Mouse (Mus musculus) liver, postnatal 0 days (tissue): ENCODE results near the gene Trabd2b. TPM values are rescaled to one million over a fixed set of nuclear protein-coding genes. Genes with fewer than 3 reads are reported as not detected.

Experiments used
- ATAC-seq: fragments of 200-750 bp; cut with Nextera tagmentation; 2 replicates; pipeline ENCODE4 v1.8.0; 2017; ENCODE audit warnings: mild to moderate bottlenecking, moderate library complexity
- DNase-seq: peaks from one replicate; pipeline ENCODE4 v3.0.0-alpha.2; 2016
- H3K27ac ChIP-seq: fragments of 300-500 bp; sonication (generic); 2 replicates; pipeline ENCODE4 v1.5.1; 2014; ENCODE audit warnings: antibody characterized with exemption, moderate library complexity, mild to moderate bottlenecking, low read depth
- H3K27me3 ChIP-seq: fragments of 300-500 bp; sonication (generic); 2 replicates; pipeline ENCODE4 v1.6.1; 2014; ENCODE audit warnings: low read length, control low read depth, mixed read lengths; ENCODE audit not compliant: insufficient read depth
- H3K36me3 ChIP-seq: fragments of 300-500 bp; sonication (generic); replicated peaks from 2 replicates; pipeline ENCODE4 v1.6.1; 2014; ENCODE audit warnings: mild to moderate bottlenecking, control low read depth, low read length, moderate library complexity, mixed read lengths; ENCODE audit not compliant: insufficient read depth
- H3K4me1 ChIP-seq: fragments of 300-500 bp; sonication (generic); 2 replicates; pipeline ENCODE4 v1.6.1; 2014; ENCODE audit warnings: antibody characterized with exemption, mild to moderate bottlenecking, control low read depth; ENCODE audit not compliant: insufficient read depth
- H3K4me2 ChIP-seq: fragments of 300-500 bp; sonication (generic); 2 replicates; pipeline ENCODE4 v1.6.1; 2014; ENCODE audit warnings: low read depth, mild to moderate bottlenecking, low read length, moderate library complexity, mixed read lengths
- H3K4me3 ChIP-seq: fragments of 300-500 bp; sonication (generic); 2 replicates; pipeline ENCODE4 v1.5.1; 2014; ENCODE audit warnings: low read depth, low read length
- H3K9ac ChIP-seq: fragments of 300-500 bp; sonication (generic); replicated peaks from 2 replicates; pipeline ENCODE4 v1.6.1; 2014; ENCODE audit warnings: mild to moderate bottlenecking, moderate library complexity
- H3K9me3 ChIP-seq: fragments of 300-500 bp; sonication (generic); 2 replicates; pipeline ENCODE4 v1.6.1; 2016; ENCODE audit warnings: mild to moderate bottlenecking, control low read depth, low read length, mixed read lengths
- CTCF ChIP-seq: sonication (generic); IDR thresholded peaks from 2 replicates; pipeline ENCODE4 v1.5.1; 2016; ENCODE audit warnings: antibody characterized with exemption, low read depth
- EP300 ChIP-seq: IDR thresholded peaks from 2 replicates; pipeline ENCODE4 v1.6.1; 2016; ENCODE audit warnings: antibody characterized with exemption, low read depth, mild to moderate bottlenecking
- WGBS: fragments of 180-500 bp; shearing (Covaris S2); extraction: QIAGEN DNeasy Blood & Tissue Kit; methylation state at CpG from one replicate; pipeline ENCODE4 v1.1.7; 2014; ENCODE audit not compliant: insufficient replicate concordance; 5-methylcytosine and 5-hydroxymethylcytosine counted together
- polyA plus RNA-seq: library from polyadenylated mRNA; unstranded; fragments of >200 nt; fragmentation: Nextera tagmentation; extraction: Ambion mirVana; gene quantifications from 2 replicates; pipeline ENCODE4 v1.2.1, GENCODE M21; 2015

Gene Trabd2b
- polyA plus RNA-seq, 1 experiment from 2014 or later, result 0.06 TPM

- Histone ChIP-seq H3K27ac (no peak overlapping the region), H3K9ac (no peak overlapping the region), H3K27me3 (no peaks in the 10 kb centered on the region), H3K4me1 (no peaks in the 10 kb centered on the region), H3K36me3 (no peaks in the 10 kb centered on the region), H3K9me3 (no peaks in the 10 kb centered on the region), H3K4me3 (no peak overlapping the region), H3K4me2 (no peak overlapping the region)
- TF ChIP-seq CTCF (no peak), EP300 (no peak)
- 69% methylated on average over 5 of the region's 5 CpGs for WGBS
- DNase-seq, result no peak
- ATAC-seq, result no peak
These were observed 117.0 kb downstream of the Trabd2b start for GRCm38 (mm10) chr4:114523335-114524188.

GRCm38 (mm10) chr4:114531591-114531990 is 125.1 kb downstream of the Trabd2b start:
- DNase-seq (no peak), ATAC-seq (no peak)
- 67% methylated on average over 6 of the region's 6 CpGs for WGBS
- H3K4me2 ChIP-seq, result no peak overlapping the region
- TF ChIP-seq CTCF, result no peak
- no peak for TF ChIP-seq EP300
- no peak overlapping the region for H3K27ac ChIP-seq
- no peaks in the 10 kb centered on the region for H3K36me3 ChIP-seq
- no peaks in the 10 kb centered on the region for H3K27me3 ChIP-seq
- H3K9me3 ChIP-seq, result no peaks in the 10 kb centered on the region
- H3K9ac ChIP-seq, result no peak overlapping the region
- H3K4me3 ChIP-seq, result no peak overlapping the region
- H3K4me1 ChIP-seq, result no peaks in the 10 kb centered on the region

GRCm38 (mm10) chr4:114533894-114534754 is 127.6 kb downstream of the Trabd2b start:
- Histone ChIP-seq H3K4me3 (no peak overlapping the region), H3K36me3 (no peaks in the 10 kb centered on the region), H3K4me2 (no peak overlapping the region), H3K9me3 (no peaks in the 10 kb centered on the region), H3K27ac (no peak overlapping the region), H3K9ac (no peak overlapping the region), H3K4me1 (no peaks in the 10 kb centered on the region), H3K27me3 (no peaks in the 10 kb centered on the region)
- 71% methylated on average over 4 of the region's 4 CpGs for WGBS
- TF ChIP-seq CTCF (no peak), EP300 (no peak)
- ATAC-seq (no peak), DNase-seq (no peak)

- WGBS, result 73% methylated on average over 6 of the region's 6 CpGs
- no peak for DNase-seq
- no peaks in the 10 kb centered on the region for H3K9me3 ChIP-seq
- no peak overlapping the region for H3K9ac ChIP-seq
- no peak overlapping the region for H3K4me2 ChIP-seq
- H3K27ac ChIP-seq, result no peak overlapping the region
- H3K4me1 ChIP-seq, result no peaks in the 10 kb centered on the region
- H3K4me3 ChIP-seq, result no peak overlapping the region
- no peaks in the 10 kb centered on the region for H3K36me3 ChIP-seq
- no peaks in the 10 kb centered on the region for H3K27me3 ChIP-seq
- no peak for ATAC-seq
- no peak for TF ChIP-seq CTCF
- no peak for TF ChIP-seq EP300
These were observed 131.0 kb downstream of the Trabd2b start for GRCm38 (mm10) chr4:114537376-114537974.

- Histone ChIP-seq H3K36me3 (no peaks in the 10 kb centered on the region), H3K9me3 (no peaks in the 10 kb centered on the region), H3K27me3 (no peaks in the 10 kb centered on the region), H3K4me2 (no peak overlapping the region), H3K9ac (no peak overlapping the region), H3K4me1 (no peaks in the 10 kb centered on the region), H3K4me3 (no peak overlapping the region), H3K27ac (no peak overlapping the region)
- DNase-seq, result no peak
- TF ChIP-seq EP300, result no peak
- no peak for TF ChIP-seq CTCF
- WGBS, result 80% methylated on average over 7 of the region's 7 CpGs
- ATAC-seq, result no peak
These were observed 133.5 kb downstream of the Trabd2b start for GRCm38 (mm10) chr4:114540031-114540430.

GRCm38 (mm10) chr4:114541221-114541620 is 134.7 kb downstream of the Trabd2b start:
- no peaks in the 10 kb centered on the region for H3K36me3 ChIP-seq
- TF ChIP-seq EP300 (no peak), CTCF (no peak)
- DNase-seq (no peak), ATAC-seq (no peak)
- H3K9ac ChIP-seq, result no peak overlapping the region
- H3K27ac ChIP-seq, result no peak overlapping the region
- no peaks in the 10 kb centered on the region for H3K4me1 ChIP-seq
- 71% methylated on average over 1 of the region's 1 CpGs for WGBS
- no peak overlapping the region for H3K4me2 ChIP-seq
- no peak overlapping the region for H3K4me3 ChIP-seq
- no peaks in the 10 kb centered on the region for H3K9me3 ChIP-seq
- H3K27me3 ChIP-seq, result no peaks in the 10 kb centered on the region
